Mouse (Mus musculus) CH12.LX (cell line): ENCODE data around the gene Sec14l3. TPM values are rescaled to one million over a fixed set of nuclear protein-coding genes. Genes with fewer than 3 reads are reported as not detected.

Experiments
- DNase-seq: peaks from one replicate; pipeline ENCODE4 v3.0.0-alpha.2; 2013; ENCODE audit errors: extremely low read depth
- H3K27ac ChIP-seq: 2 replicates; pipeline ENCODE4 v1.5.1; 2012; ENCODE audit warnings: low read depth, mild to moderate bottlenecking, control low read depth, moderate library complexity; ENCODE audit not compliant: insufficient read depth
- H3K27me3 ChIP-seq: replicated peaks from 2 replicates; pipeline ENCODE3; 2012; ENCODE audit warnings: inconsistent platforms
- H3K36me3 ChIP-seq, 2 experiments: replicated peaks in 1 of 2; 2 replicates each; pipeline versions ENCODE3 to v1.6.1; 2012; ENCODE audit warnings: inconsistent platforms in 1 of 2, low read length in 1 of 2, mild to moderate bottlenecking in 1 of 2, mixed read lengths in 1 of 2, moderate library complexity in 1 of 2; ENCODE audit not compliant: control insufficient read depth in 1 of 2, insufficient read depth in 1 of 2
- H3K4me1 ChIP-seq, 2 experiments: 2 replicates each; pipeline ENCODE4 v1.6.1; 2012; ENCODE audit warnings: inconsistent platforms in 1 of 2, moderate library complexity in 1 of 2; ENCODE audit not compliant: insufficient read depth in 2 of 2, control insufficient read depth in 1 of 2
- H3K4me2 ChIP-seq: 2 replicates; pipeline ENCODE4 v1.6.1; 2012; ENCODE audit warnings: low read depth, mild to moderate bottlenecking, control low read depth; ENCODE audit not compliant: poor library complexity, insufficient read depth, severe bottlenecking
- H3K4me3 ChIP-seq, 3 experiments: fragments of 150-350 bp in 1 of 3; sonication (generic) in 1 of 3; replicated peaks in 1 of 3; 2 replicates each; pipeline versions ENCODE3 to v1.5.1; 2011 to 2012; ENCODE audit warnings: low read depth in 2 of 3, low read length in 2 of 3, mild to moderate bottlenecking in 2 of 3, moderate library complexity in 2 of 3, control low read depth in 1 of 3, improper control_type of control experiment in 1 of 3, inconsistent platforms in 1 of 3, mixed read lengths in 1 of 3; ENCODE audit not compliant: poor library complexity in 1 of 3
- H3K79me2 ChIP-seq: replicated peaks from 2 replicates; pipeline ENCODE4 v1.6.1; 2012; ENCODE audit warnings: mild to moderate bottlenecking, moderate library complexity; ENCODE audit not compliant: control insufficient read depth, poor library complexity, insufficient read depth, severe bottlenecking; ENCODE audit errors: extremely low read depth
- H3K9ac ChIP-seq: 2 replicates; pipeline ENCODE4 v1.6.1; 2012; ENCODE audit warnings: low read depth, mild to moderate bottlenecking, control low read depth, moderate library complexity; ENCODE audit not compliant: insufficient read depth
- H3K9me3 ChIP-seq: replicated peaks from 2 replicates; pipeline ENCODE3; 2012; ENCODE audit warnings: low read length, inconsistent platforms, mixed read lengths
- BHLHE40 ChIP-seq: IDR thresholded peaks from 2 replicates; pipeline ENCODE4 v1.6.1; 2011; ENCODE audit warnings: mild to moderate bottlenecking, low read depth, low read length, improper control_type of control experiment
- CHD1 ChIP-seq: IDR thresholded peaks from 2 replicates; pipeline ENCODE4 v1.6.1; 2012; ENCODE audit warnings: low read depth, low read length, improper control_type of control experiment, inconsistent platforms
- CHD2 ChIP-seq: IDR thresholded peaks from 2 replicates; pipeline ENCODE4 v1.6.1; 2011; ENCODE audit warnings: low read length, improper control_type of control experiment
- CTCF ChIP-seq, 2 experiments: IDR thresholded peaks in 1 of 2; conservative IDR thresholded peaks in 1 of 2; 2 replicates each; pipeline ENCODE4 v1.5.1; 2011 to 2012; ENCODE audit warnings: low read depth in 2 of 2, low read length in 2 of 2, improper control_type of control experiment in 1 of 2, inconsistent platforms in 1 of 2, mild to moderate bottlenecking in 1 of 2, moderate library complexity in 1 of 2
- E2F4 ChIP-seq: IDR thresholded peaks from 2 replicates; pipeline ENCODE4 v1.6.1; 2011; ENCODE audit warnings: low read depth, low read length, improper control_type of control experiment; ENCODE audit not compliant: insufficient replicate concordance
- ELF1 ChIP-seq: IDR thresholded peaks from 2 replicates; pipeline ENCODE4 v1.6.1; 2014; ENCODE audit warnings: low read depth, mild to moderate bottlenecking, inconsistent platforms, low read length, improper control_type of control experiment
- ETS1 ChIP-seq: conservative IDR thresholded peaks from 2 replicates; pipeline ENCODE4 v1.6.1; 2012; ENCODE audit warnings: low read depth, mild to moderate bottlenecking, inconsistent platforms, low read length, improper control_type of control experiment, moderate library complexity
- GABPA ChIP-seq: IDR thresholded peaks from 2 replicates; pipeline ENCODE4 v1.6.1; 2012; ENCODE audit warnings: low read depth, low read length, improper control_type of control experiment, inconsistent platforms; ENCODE audit not compliant: insufficient replicate concordance
- HCFC1 ChIP-seq: IDR thresholded peaks from 2 replicates; pipeline ENCODE4 v1.6.1; 2012; ENCODE audit warnings: low read depth, mild to moderate bottlenecking, inconsistent platforms, low read length, improper control_type of control experiment
- JUN ChIP-seq: IDR thresholded peaks from 2 replicates; pipeline ENCODE4 v1.6.1; 2011; ENCODE audit warnings: low read depth, mild to moderate bottlenecking, low read length, improper control_type of control experiment, moderate library complexity; ENCODE audit not compliant: insufficient read depth
- MAX ChIP-seq: IDR thresholded peaks from 2 replicates; pipeline ENCODE4 v1.6.1; 2011; ENCODE audit warnings: low read length, improper control_type of control experiment
- MEF2A ChIP-seq: IDR thresholded peaks from 2 replicates; pipeline ENCODE4 v1.6.1; 2014; ENCODE audit warnings: low read depth, mild to moderate bottlenecking, inconsistent platforms, low read length, improper control_type of control experiment, borderline replicate concordance
- MXI1 ChIP-seq: IDR thresholded peaks from 2 replicates; pipeline ENCODE4 v1.6.1; 2011; ENCODE audit warnings: mild to moderate bottlenecking, low read depth, low read length, improper control_type of control experiment
- MYC ChIP-seq: IDR thresholded peaks from 2 replicates; pipeline ENCODE4 v1.6.1; 2011; ENCODE audit warnings: low read depth, mild to moderate bottlenecking, improper control_type of control experiment, low read length
- NELFE ChIP-seq: IDR thresholded peaks from 2 replicates; pipeline ENCODE4 v1.6.1; 2011; ENCODE audit warnings: low read depth, low read length, improper control_type of control experiment
- NRF1 ChIP-seq: IDR thresholded peaks from 2 replicates; pipeline ENCODE4 v1.6.1; 2014; ENCODE audit warnings: low read depth, mild to moderate bottlenecking, inconsistent platforms, low read length, improper control_type of control experiment, moderate library complexity
- SMC3 ChIP-seq: IDR thresholded peaks from 2 replicates; pipeline ENCODE4 v1.6.1; 2011; ENCODE audit warnings: low read depth, low read length, improper control_type of control experiment
- UBTF ChIP-seq: IDR thresholded peaks from 2 replicates; pipeline ENCODE4 v1.6.1; 2012; ENCODE audit warnings: low read depth, mild to moderate bottlenecking, inconsistent platforms, low read length, improper control_type of control experiment, moderate library complexity
- USF1 ChIP-seq: IDR thresholded peaks from 2 replicates; pipeline ENCODE4 v1.6.1; 2014; ENCODE audit warnings: low read depth, mild to moderate bottlenecking, inconsistent platforms, low read length, improper control_type of control experiment
- ZC3H11A ChIP-seq: IDR thresholded peaks from 2 replicates; pipeline ENCODE4 v1.6.1; 2012; ENCODE audit warnings: low read depth, mild to moderate bottlenecking, inconsistent platforms, low read length, improper control_type of control experiment
- ZKSCAN1 ChIP-seq: IDR thresholded peaks from 2 replicates; pipeline ENCODE4 v1.6.1; 2012; ENCODE audit warnings: low read depth, inconsistent platforms, low read length, improper control_type of control experiment, borderline replicate concordance
- ZMIZ1 ChIP-seq: IDR thresholded peaks from 2 replicates; pipeline ENCODE4 v1.6.1; 2012; ENCODE audit warnings: low read depth, mild to moderate bottlenecking, inconsistent platforms, low read length, improper control_type of control experiment
- ZNF384 ChIP-seq: IDR thresholded peaks from 2 replicates; pipeline ENCODE4 v1.6.1; 2012; ENCODE audit warnings: low read depth, low read length, improper control_type of control experiment, inconsistent platforms
- dilution Hi-C: fragments of 300-500 bp; cut with MboI; formaldehyde crosslinking; loops from 2 replicates; pipeline ENCODE4 v1.14.3; 2020; ENCODE audit warnings: low sequenced_read_pairs; ENCODE audit not compliant: extremely low pct_unique_long_range_greater_than_20kb, extremely low pct_ligation_motif_present
- in situ Hi-C: fragments of 300-500 bp; cut with MboI; formaldehyde crosslinking; loops from 3 replicates; pipeline ENCODE4 v1.14.3; 2019; ENCODE audit warnings: low sequenced_read_pairs, low pct_ligation_motif_present, low pct_unique_long_range_greater_than_20kb, mixed read lengths
- polyA plus RNA-seq: library from polyadenylated mRNA; unstranded; fragments of >175 nt; gene quantifications from 2 replicates; pipeline ENCODE4 v1.2.1, GENCODE M21; 2012; ENCODE audit warnings: low read depth; ENCODE audit not compliant: insufficient read length
- total RNA-seq, 2 experiments: library from RNA; depleted of rRNA; stranded (reverse); fragments of 300-350 nt in 1 of 2; fragments of >200 nt in 1 of 2; gene quantifications; 2 replicates each; pipeline ENCODE4 v1.2.3; 2012 to 2014

Sec14l3 gene
- total and polyA plus RNA-seq, 3 experiments: not detected

DNA sequence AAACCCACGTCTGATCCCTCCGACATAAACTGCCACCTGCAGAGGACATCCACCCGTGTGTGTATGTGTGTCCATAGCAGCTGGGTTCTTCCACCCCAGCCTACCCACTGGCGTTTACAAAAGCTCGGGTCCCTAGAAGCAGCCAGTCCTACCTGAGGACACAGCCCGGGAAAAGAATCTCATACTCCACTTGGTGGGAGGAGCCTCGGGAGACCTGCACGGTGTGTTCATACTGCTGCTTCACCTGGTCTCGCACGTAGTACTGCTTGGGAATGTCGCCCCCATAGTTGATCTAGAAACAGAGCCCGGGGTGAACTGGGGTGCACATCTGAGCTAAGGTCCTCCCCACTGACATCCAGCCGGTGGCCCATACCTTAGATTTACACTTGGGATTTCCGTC, 38.9 kb downstream of the Sec14l3 start:
- TF ChIP-seq ZKSCAN1: no peak
- no peak for TF ChIP-seq ELF1
- no peak for TF ChIP-seq NELFE
- TF ChIP-seq NRF1: no peak
- no peak for TF ChIP-seq ZNF384
- no peak for TF ChIP-seq MYC
- TF ChIP-seq ETS1: no peak
- no peak for TF ChIP-seq MAX
- no peak for TF ChIP-seq USF1
- TF ChIP-seq GABPA: no peak
- no peak for TF ChIP-seq ZMIZ1

DNA sequence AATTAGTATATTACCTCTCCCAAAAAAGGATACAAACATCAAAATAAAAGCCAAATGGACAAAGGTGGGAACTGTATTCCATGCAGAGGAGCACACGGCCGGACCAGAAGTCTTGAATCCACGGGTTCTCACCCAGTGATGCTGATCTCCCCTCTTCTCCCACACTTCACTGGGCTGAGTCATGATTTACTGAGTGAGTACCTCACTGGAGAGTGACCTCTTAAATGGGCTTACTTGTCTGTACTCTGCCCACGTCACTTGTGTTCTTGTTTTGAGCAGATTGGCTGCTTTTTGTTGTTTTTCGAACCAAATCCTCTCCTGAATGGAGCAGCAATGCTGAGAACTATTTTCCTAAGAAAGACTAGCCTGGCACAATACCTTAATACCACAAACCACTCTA, 40.3 kb downstream of the Sec14l3 start:
- no peaks in the 10 kb centered on the region for H3K4me1 ChIP-seq
- no peak overlapping the region for H3K27ac ChIP-seq
- in situ Hi-C loops: no loop called here
- no peak overlapping the region for H3K4me3 ChIP-seq
- TF ChIP-seq UBTF (no peak), MYC (no peak), CHD2 (no peak), MEF2A (no peak), ZC3H11A (no peak), ZMIZ1 (no peak), JUN (no peak), CTCF (conservative IDR thresholded peaks at IDR 0.05 in 1 of 2, IDR thresholded peaks at IDR 0.05 in 1 of 2; ENCODE audit: low read depth in 2 of 2, low read length in 2 of 2) (no peak), SMC3 (no peak), HCFC1 (no peak), MXI1 (no peak), CHD1 (no peak), BHLHE40 (no peak), E2F4 (no peak)
- peaks cover 51 to 83% of the 10 kb centered on the region in 2 experiments for H3K36me3 ChIP-seq
- dilution Hi-C loops: no loop called here
- no peaks in the 10 kb centered on the region for H3K9me3 ChIP-seq
- H3K9ac ChIP-seq: no peak overlapping the region
- no peak overlapping the region for H3K4me2 ChIP-seq
- no peak for DNase-seq
- H3K79me2 ChIP-seq: no peaks in the 10 kb centered on the region
- H3K27me3 ChIP-seq: no peaks in the 10 kb centered on the region

More for the DNA sequence above, 38.9 kb downstream of the Sec14l3 start:
- Histone ChIP-seq H3K4me2 (no peak overlapping the region), H3K4me3 (no peak overlapping the region), H3K9me3 (no peaks in the 10 kb centered on the region), H3K4me1 (no peaks in the 10 kb centered on the region), H3K27ac (no peak overlapping the region), H3K79me2 (no peaks in the 10 kb centered on the region), H3K9ac (no peak overlapping the region), H3K27me3 (no peaks in the 10 kb centered on the region), H3K36me3 (peaks cover 47 to 84% of the 10 kb centered on the region in 2 experiments)
- dilution Hi-C loops (no loop called here), in situ Hi-C loops (no loop called here)
- no peak for DNase-seq
